Mouse (Mus musculus) midbrain, embryonic 15.5 days (tissue): ENCODE data around the gene Reln. TPM values are rescaled to one million over a fixed set of nuclear protein-coding genes. Genes with fewer than 3 reads are reported as not detected.

Experiments
- ATAC-seq: fragments of 200-750 bp; cut with Nextera tagmentation; replicated peaks from 2 replicates; pipeline ENCODE4 v1.8.0; 2017; ENCODE audit warnings: moderate TSS enrichment
- H3K27ac ChIP-seq: fragments of 300-500 bp; sonication (generic); 2 replicates; pipeline ENCODE4 v1.5.1; 2015; ENCODE audit warnings: mild to moderate bottlenecking, inconsistent platforms
- H3K27me3 ChIP-seq: fragments of 300-500 bp; sonication (generic); replicated peaks from 2 replicates; pipeline ENCODE4 v1.6.1; 2015; ENCODE audit warnings: inconsistent platforms
- H3K36me3 ChIP-seq: fragments of 300-500 bp; sonication (generic); replicated peaks from 2 replicates; pipeline ENCODE4 v1.6.1; 2015; ENCODE audit warnings: inconsistent platforms
- H3K4me1 ChIP-seq: fragments of 300-500 bp; sonication (generic); 2 replicates; pipeline ENCODE4 v1.6.1; 2015; ENCODE audit warnings: inconsistent platforms
- H3K4me2 ChIP-seq: fragments of 300-500 bp; sonication (generic); 2 replicates; pipeline ENCODE4 v1.6.1; 2015; ENCODE audit warnings: inconsistent platforms, mild to moderate bottlenecking, moderate library complexity
- H3K4me3 ChIP-seq: fragments of 300-500 bp; sonication (generic); 2 replicates; pipeline ENCODE4 v1.5.1; 2015; ENCODE audit warnings: mild to moderate bottlenecking, inconsistent platforms
- H3K9ac ChIP-seq: fragments of 300-500 bp; sonication (generic); 2 replicates; pipeline ENCODE4 v1.6.1; 2015; ENCODE audit warnings: mild to moderate bottlenecking, inconsistent platforms
- H3K9me3 ChIP-seq: fragments of 300-500 bp; sonication (generic); 2 replicates; pipeline ENCODE4 v1.6.1; 2016; ENCODE audit warnings: inconsistent platforms
- WGBS: fragments of 180-500 bp; shearing (Covaris S2); methylation state at CpG from one replicate; pipeline ENCODE4 v1.1.7; 2015; ENCODE audit warnings: mixed read lengths; 5-methylcytosine and 5-hydroxymethylcytosine counted together
- polyA plus RNA-seq: library from polyadenylated mRNA; unstranded; fragments of >200 nt; fragmentation: Nextera tagmentation; extraction: Ambion mirVana; gene quantifications from 2 replicates; pipeline ENCODE4 v1.2.1, GENCODE M21; 2015

Gene Reln
- polyA plus RNA-seq, 1 experiment from 2014 or later = 39.2 TPM

DNA sequence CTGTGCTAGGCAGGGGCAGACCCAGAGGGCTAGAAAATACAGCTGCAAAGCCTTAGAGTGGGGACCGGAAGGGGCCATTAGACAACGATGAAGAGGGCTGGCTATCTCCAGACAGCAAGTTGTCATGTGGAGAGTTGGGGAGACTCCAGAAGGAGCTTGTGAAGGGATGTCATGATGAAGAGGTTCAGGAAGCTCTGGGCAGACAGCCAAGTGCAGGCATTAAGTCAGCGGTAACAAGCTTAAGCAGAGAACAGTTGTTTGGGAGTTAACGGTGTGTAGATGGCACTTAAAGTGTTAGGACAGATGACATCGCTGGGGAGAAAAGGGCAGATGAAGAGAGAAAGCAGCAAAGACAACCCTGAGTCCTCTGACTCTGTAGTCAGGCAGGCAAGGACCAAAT is 13.7 kb downstream of the Reln start:
- Histone ChIP-seq H3K4me3 (no peak overlapping the region), H3K27me3 (no peaks in the 10 kb centered on the region), H3K36me3 (no peaks in the 10 kb centered on the region), H3K27ac (no peak overlapping the region), H3K4me1 (no peaks in the 10 kb centered on the region), H3K9ac (no peak overlapping the region), H3K9me3 (no peaks in the 10 kb centered on the region), H3K4me2 (no peak overlapping the region)
- 52% methylated on average over 5 of the region's 5 CpGs for WGBS
- no peak for ATAC-seq

- Histone ChIP-seq H3K36me3 (no peaks in the 10 kb centered on the region), H3K27me3 (no peaks in the 10 kb centered on the region), H3K4me2 (no peak overlapping the region), H3K9me3 (no peaks in the 10 kb centered on the region), H3K9ac (no peak overlapping the region), H3K4me1 (no peaks in the 10 kb centered on the region), H3K27ac (no peak overlapping the region), H3K4me3 (no peak overlapping the region)
- WGBS = 88% methylated on average over 8 of the region's 8 CpGs
- ATAC-seq = no peak
Measured at GRCm38 (mm10) chr5:22328431-22329359, 15.8 kb downstream of the Reln start.

DNA sequence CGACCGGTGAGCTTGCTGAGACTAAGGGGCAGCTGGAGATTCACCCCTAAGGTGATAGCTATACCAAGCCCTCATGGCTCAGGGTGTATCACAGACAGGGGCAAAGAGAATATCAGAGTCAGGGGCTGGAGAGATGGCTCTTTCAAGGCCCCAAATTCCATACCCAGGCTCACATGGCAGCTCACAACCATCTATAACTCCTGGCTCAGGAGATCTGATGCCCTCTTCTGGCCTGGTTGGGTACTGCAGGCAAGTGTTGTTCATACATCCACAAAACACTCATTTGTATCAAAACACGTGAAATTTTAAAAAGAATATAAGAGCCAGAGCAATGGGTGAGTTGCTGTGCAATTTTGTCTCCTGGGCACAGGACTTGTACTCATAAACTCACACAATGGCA is 17.3 kb downstream of the Reln start:
- Histone ChIP-seq H3K4me1 (no peaks in the 10 kb centered on the region), H3K4me3 (no peak overlapping the region), H3K36me3 (no peaks in the 10 kb centered on the region), H3K9ac (no peak overlapping the region), H3K9me3 (no peaks in the 10 kb centered on the region), H3K27me3 (no peaks in the 10 kb centered on the region), H3K27ac (no peak overlapping the region), H3K4me2 (no peak overlapping the region)
- 85% methylated on average over 3 of the region's 3 CpGs for WGBS
- ATAC-seq = no peak

DNA sequence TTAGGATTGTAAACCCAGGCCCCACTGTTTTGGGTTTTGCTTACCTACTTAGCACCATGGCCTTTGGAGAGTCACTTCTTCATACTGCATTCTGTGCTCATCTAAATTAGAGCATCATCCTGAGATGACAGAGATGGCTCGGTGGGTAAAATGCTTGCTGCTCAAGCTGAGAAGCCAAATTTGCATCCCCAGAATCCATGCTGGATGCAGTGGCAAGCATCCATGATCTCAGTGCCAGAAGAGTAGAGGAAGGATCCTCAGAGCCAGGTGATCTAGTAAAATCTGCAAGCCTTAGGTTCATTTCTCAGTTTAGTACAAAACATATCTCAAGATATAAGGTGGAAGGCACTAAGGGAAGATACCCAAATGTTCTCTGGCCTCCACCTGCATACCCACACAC is 20.7 kb downstream of the Reln start:
- no peaks in the 10 kb centered on the region for H3K4me1 ChIP-seq
- no peaks in the 10 kb centered on the region for H3K9me3 ChIP-seq
- H3K4me2 ChIP-seq = no peak overlapping the region
- no peaks in the 10 kb centered on the region for H3K27me3 ChIP-seq
- H3K36me3 ChIP-seq = no peaks in the 10 kb centered on the region
- no peak overlapping the region for H3K9ac ChIP-seq
- H3K27ac ChIP-seq = no peak overlapping the region
- WGBS = 75% methylated on average over 1 of the region's 1 CpGs
- no peak for ATAC-seq
- H3K4me3 ChIP-seq = no peak overlapping the region

DNA sequence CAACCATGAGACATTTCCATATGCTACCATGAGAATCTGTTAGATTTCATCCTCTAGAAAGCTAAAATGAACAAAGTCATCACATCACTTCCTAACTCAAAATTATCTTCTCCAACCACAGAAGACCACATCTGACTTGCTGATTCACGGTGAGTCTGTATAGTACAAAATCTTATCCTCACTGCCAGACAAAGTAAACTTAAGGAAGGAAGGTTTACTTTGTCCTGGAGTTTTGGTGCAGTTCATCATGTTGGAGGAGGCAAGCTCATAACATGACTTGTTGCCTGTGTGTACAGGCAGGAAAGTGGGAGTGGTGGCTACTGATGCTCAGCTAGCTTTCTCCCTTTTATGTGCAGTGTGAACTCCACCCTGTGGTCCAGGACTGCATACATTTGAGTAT is 26.7 kb downstream of the Reln start:
- Histone ChIP-seq H3K4me3 (no peak overlapping the region), H3K4me2 (no peak overlapping the region), H3K9ac (no peak overlapping the region), H3K27me3 (no peaks in the 10 kb centered on the region), H3K9me3 (no peaks in the 10 kb centered on the region), H3K27ac (no peak overlapping the region), H3K36me3 (no peaks in the 10 kb centered on the region), H3K4me1 (no peaks in the 10 kb centered on the region)
- no peak for ATAC-seq
- WGBS = 94% methylated on average over 1 of the region's 1 CpGs

GRCm38 (mm10) chr5:22316471-22316870 is 28.0 kb downstream of the Reln start:
- ATAC-seq = no peak
- H3K9me3 ChIP-seq = no peaks in the 10 kb centered on the region
- H3K27me3 ChIP-seq = no peaks in the 10 kb centered on the region
- H3K27ac ChIP-seq = no peak overlapping the region
- H3K36me3 ChIP-seq = no peaks in the 10 kb centered on the region
- H3K4me1 ChIP-seq = no peaks in the 10 kb centered on the region
- H3K4me3 ChIP-seq = no peak overlapping the region
- H3K9ac ChIP-seq = no peak overlapping the region
- no peak overlapping the region for H3K4me2 ChIP-seq
- WGBS = 94% methylated on average over 7 of the region's 7 CpGs

DNA sequence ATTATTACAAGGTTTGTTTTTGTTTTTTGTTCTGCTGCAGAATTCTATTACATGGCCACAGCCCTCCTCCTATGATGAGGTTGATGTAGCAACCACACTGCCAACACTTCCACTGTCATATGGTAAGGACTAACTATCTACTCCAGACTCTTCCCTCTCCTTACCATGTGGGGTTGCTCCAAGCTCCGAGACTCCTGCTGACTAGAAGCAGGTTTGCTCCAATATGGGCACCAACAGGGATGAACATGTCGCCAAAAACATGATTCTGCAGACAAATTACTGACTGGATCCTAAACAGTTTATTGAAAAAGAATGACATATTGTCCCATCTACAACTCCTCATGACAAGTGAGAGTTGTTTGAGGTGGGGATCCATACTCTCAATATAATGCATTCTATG is 28.5 kb downstream of the Reln start:
- Histone ChIP-seq H3K9me3 (no peaks in the 10 kb centered on the region), H3K4me2 (no peak overlapping the region), H3K4me3 (no peak overlapping the region), H3K27ac (no peak overlapping the region), H3K9ac (no peak overlapping the region), H3K27me3 (no peaks in the 10 kb centered on the region), H3K36me3 (no peaks in the 10 kb centered on the region), H3K4me1 (no peaks in the 10 kb centered on the region)
- WGBS = 91% methylated on average over 2 of the region's 2 CpGs
- no peak for ATAC-seq

DNA sequence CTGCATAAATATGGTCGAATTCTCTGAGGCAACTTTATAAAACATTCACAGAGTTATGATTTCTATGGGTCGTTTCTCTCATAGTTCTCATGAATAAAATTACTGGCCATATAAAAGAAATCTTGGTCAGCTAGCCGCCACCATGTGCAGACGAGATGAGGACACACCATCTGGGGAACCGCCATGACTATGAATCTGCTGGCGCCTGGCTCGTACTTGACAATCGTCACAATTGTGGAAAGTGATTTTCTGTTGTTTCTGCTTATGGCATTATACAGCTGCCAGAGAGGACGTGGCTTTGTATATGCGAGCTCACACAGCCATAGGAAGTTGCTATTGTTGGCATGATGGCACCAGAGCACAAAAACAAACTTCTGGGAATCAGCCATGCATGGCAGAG is 31.5 kb downstream of the Reln start:
- Histone ChIP-seq H3K27ac (no peak overlapping the region), H3K27me3 (no peaks in the 10 kb centered on the region), H3K4me1 (no peaks in the 10 kb centered on the region), H3K4me3 (no peak overlapping the region), H3K9ac (no peak overlapping the region), H3K36me3 (no peaks in the 10 kb centered on the region), H3K9me3 (no peaks in the 10 kb centered on the region), H3K4me2 (no peak overlapping the region)
- 72% methylated on average over 10 of the region's 10 CpGs for WGBS
- ATAC-seq = no peak

DNA sequence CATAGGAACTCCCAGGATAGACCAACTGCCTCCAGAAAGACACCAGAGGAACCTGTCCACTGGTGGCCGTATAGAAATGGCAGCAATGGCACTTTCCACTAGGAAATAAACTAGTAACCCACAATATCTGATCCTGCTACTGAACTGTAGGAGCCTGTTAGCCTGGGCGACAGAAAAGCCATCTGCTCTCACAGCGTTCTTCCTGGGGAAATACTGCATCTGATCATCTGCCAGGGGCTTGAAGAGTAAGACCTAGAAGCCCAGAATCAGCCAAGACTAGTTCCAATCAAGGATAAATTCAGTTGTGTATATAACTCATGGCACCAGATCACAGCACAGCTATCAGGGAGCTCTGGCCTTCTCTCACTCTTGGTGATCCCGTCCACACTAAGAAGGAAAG is 33.5 kb downstream of the Reln start:
- Histone ChIP-seq H3K36me3 (no peaks in the 10 kb centered on the region), H3K9me3 (no peaks in the 10 kb centered on the region), H3K9ac (no peak overlapping the region), H3K27me3 (no peaks in the 10 kb centered on the region), H3K4me2 (no peak overlapping the region), H3K4me1 (no peaks in the 10 kb centered on the region), H3K4me3 (no peak overlapping the region), H3K27ac (no peak overlapping the region)
- no peak for ATAC-seq
- 94% methylated on average over 4 of the region's 4 CpGs for WGBS

DNA sequence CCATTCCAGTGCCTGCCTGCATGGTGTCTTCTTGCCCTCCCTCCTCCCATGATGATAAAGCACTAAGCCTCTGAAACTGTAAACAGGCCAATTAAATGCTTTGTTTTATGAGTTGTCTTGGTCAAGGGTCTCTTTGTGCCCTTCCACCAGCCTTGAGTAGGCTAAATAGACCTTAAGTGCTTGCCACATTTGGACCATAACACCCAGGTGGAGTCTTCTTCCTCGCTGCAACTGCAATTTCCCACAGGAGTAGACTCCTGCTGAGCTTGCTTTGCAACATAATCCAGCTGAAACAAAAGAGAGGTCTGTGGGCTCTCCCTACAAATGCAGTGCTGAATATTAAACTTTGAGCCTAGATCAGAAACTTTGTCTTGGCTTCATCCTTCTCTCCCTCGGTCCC is 35.5 kb downstream of the Reln start:
- 36% methylated on average over 2 of the region's 2 CpGs for WGBS
- ATAC-seq = no peak

DNA sequence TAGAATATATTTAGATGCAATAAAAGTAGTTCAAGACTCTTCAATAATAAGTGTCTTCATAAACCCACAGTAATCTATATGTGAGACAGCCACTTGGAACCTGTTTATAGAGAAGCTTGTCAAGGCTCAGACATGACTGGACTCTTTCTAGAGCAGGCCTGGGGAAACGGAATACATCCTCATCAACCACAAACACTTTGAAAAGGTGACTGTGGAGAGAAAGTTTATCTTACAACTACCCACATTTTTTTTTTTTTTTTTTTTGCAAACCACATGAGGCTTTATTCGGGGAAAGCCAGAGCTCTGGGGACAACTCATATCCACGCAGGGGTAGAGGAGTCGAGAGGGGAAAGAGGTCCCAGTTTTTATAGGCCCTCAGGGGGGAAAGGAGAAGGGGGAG is 36.6 kb downstream of the Reln start:
- H3K27ac ChIP-seq = no peak overlapping the region
- H3K9ac ChIP-seq = no peak overlapping the region
- peaks cover 6% of the 10 kb centered on the region for H3K4me1 ChIP-seq
- H3K4me2 ChIP-seq = no peak overlapping the region
- H3K9me3 ChIP-seq = no peaks in the 10 kb centered on the region
- 78% methylated on average over 4 of the region's 4 CpGs for WGBS
- H3K36me3 ChIP-seq = no peaks in the 10 kb centered on the region
- H3K4me3 ChIP-seq = no peak overlapping the region
- no peaks in the 10 kb centered on the region for H3K27me3 ChIP-seq
- ATAC-seq = no peak

More for the DNA sequence above, 35.5 kb downstream of the Reln start:
- no peaks in the 10 kb centered on the region for H3K27me3 ChIP-seq
- H3K4me3 ChIP-seq = no peak overlapping the region
- peaks cover 1% of the 10 kb centered on the region; the same call in 1 of the 2 replicates for H3K4me1 ChIP-seq
- H3K4me2 ChIP-seq = no peak overlapping the region
- no peaks in the 10 kb centered on the region for H3K9me3 ChIP-seq
- no peak overlapping the region for H3K27ac ChIP-seq
- H3K36me3 ChIP-seq = no peaks in the 10 kb centered on the region
- H3K9ac ChIP-seq = no peak overlapping the region

DNA sequence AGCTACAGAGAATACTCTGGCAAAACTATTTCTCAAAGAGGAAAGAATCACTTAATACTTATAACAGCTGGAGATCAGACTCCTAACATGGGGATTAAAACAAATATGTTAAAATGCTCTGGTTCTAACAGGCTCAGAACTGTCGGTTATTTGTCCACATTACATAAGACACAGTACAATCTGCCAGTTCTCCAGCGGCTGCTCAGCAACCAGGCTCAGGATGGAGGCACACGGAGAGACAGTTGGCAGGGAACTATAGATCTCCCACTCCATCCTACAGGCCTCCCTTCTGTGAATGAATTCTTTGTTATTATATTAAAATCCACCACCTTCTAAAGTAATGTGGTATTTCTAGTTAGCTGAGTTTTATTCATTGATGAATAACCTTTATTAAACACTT is 37.4 kb downstream of the Reln start:
- ATAC-seq = no peak
- WGBS = 61% methylated on average over 3 of the region's 3 CpGs

DNA sequence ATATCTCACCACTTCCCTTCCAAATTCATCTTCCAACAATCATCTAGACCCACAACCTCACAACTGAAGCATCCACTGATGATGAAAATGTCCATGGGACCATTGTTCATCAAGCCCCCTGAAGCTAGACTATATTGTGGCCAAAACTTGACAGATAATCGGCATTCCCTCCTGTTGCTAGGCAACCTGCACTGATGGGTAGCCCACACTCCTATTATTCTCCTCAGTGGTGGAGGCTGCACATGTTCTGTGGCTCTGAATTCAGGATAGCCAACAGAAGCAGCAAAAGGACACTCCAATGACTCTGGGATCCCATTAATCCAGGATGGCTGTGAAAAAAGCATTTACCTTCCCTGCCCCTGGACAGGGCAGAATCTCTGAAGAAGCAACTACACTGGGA is 40.8 kb downstream of the Reln start:
- Histone ChIP-seq H3K4me2 (no peak overlapping the region), H3K4me3 (no peak overlapping the region), H3K36me3 (no peaks in the 10 kb centered on the region), H3K9ac (no peak overlapping the region), H3K27me3 (no peaks in the 10 kb centered on the region), H3K9me3 (no peaks in the 10 kb centered on the region), H3K4me1 (peaks cover 6% of the 10 kb centered on the region), H3K27ac (no peak overlapping the region)
- WGBS = 7% methylated on average over 1 of the region's 1 CpGs
- 0 out of 2 replicates have a peak, but pooled peaks have one; percentile 65 for ATAC-seq

More for the DNA sequence above, 37.4 kb downstream of the Reln start:
- H3K9ac ChIP-seq = no peak overlapping the region
- H3K4me2 ChIP-seq = no peak overlapping the region
- H3K36me3 ChIP-seq = no peaks in the 10 kb centered on the region
- no peaks in the 10 kb centered on the region for H3K9me3 ChIP-seq
- no peak overlapping the region for H3K27ac ChIP-seq
- no peak overlapping the region for H3K4me3 ChIP-seq
- H3K27me3 ChIP-seq = no peaks in the 10 kb centered on the region
- peaks cover 6% of the 10 kb centered on the region for H3K4me1 ChIP-seq
